Mouse (Mus musculus): ENCODE measurements around the gene Fam160a1. TPM values are rescaled to one million over a fixed set of nuclear protein-coding genes. Genes with fewer than 3 reads are reported as not detected.

The Fam160a1 gene
- polyA plus RNA-seq, 1 experiment from 2014 or later: 7.7 TPM

DNA sequence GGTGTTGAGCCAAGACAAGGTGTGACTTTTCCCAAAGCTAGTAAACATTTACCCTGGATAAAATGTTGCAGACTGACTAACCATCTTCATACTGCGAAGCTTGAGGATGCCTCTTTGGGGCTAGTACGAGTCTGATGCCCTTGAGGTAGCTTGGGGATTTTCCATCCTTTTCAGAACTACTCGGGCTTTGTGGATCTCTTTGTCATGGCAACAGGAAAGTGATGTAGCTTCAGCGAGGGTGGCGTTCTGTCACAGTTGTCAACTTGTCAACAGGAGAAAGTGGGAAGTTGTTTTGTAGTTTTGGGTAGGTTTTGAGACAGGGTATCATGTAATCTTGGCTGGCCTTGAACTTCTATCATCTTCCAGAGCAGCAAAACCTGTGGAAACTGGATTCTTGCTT, 197.7 kb downstream of the Fam160a1 start:
- H3K4me2 ChIP-seq: no peak overlapping the region
- H3K9ac ChIP-seq: no peak overlapping the region
- H3K27me3 ChIP-seq: no peaks in the 10 kb centered on the region
- WGBS: 74% methylated on average over 5 of the region's 5 CpGs
- H3K36me3 ChIP-seq: peaks cover 13% of the 10 kb centered on the region
- H3K27ac ChIP-seq: no peak overlapping the region
- no peaks in the 10 kb centered on the region for H3K9me3 ChIP-seq (replicated peaks)
- no peak for ATAC-seq (replicated peaks; ENCODE audit: insufficient number of reproducible peaks, insufficient read depth, low FRiP score, low read depth)
- no peaks in the 10 kb centered on the region for H3K4me1 ChIP-seq (replicated peaks)
- H3K4me3 ChIP-seq: no peak overlapping the region

GRCm38 (mm10) chr3:85618885-85619284, 198.2 kb downstream of the Fam160a1 start:
- peaks cover 13% of the 10 kb centered on the region for H3K36me3 ChIP-seq

GRCm38 (mm10) chr3:85616389-85616788, 200.7 kb downstream of the Fam160a1 start:
- Histone ChIP-seq H3K27ac (no peak overlapping the region), H3K9ac (no peak overlapping the region), H3K4me1 (replicated peaks) (no peaks in the 10 kb centered on the region), H3K9me3 (replicated peaks) (no peaks in the 10 kb centered on the region), H3K4me2 (no peak overlapping the region), H3K27me3 (no peaks in the 10 kb centered on the region), H3K4me3 (no peak overlapping the region), H3K36me3 (peaks cover 8% of the 10 kb centered on the region)
- WGBS: 96% methylated on average over 1 of the region's 1 CpGs
- no peak for ATAC-seq (replicated peaks; ENCODE audit: insufficient number of reproducible peaks, insufficient read depth, low FRiP score, low read depth)

More at GRCm38 (mm10) chr3:85618885-85619284, 198.2 kb downstream of the Fam160a1 start:
- ATAC-seq (replicated peaks; ENCODE audit: insufficient number of reproducible peaks, insufficient read depth, low FRiP score, low read depth): no peak
- Histone ChIP-seq H3K4me2 (no peak overlapping the region), H3K27ac (no peak overlapping the region), H3K9me3 (replicated peaks) (no peaks in the 10 kb centered on the region), H3K27me3 (no peaks in the 10 kb centered on the region), H3K4me1 (replicated peaks) (no peaks in the 10 kb centered on the region), H3K9ac (no peak overlapping the region), H3K4me3 (no peak overlapping the region)
- WGBS: 81% methylated on average over 6 of the region's 6 CpGs

Other genes with a start within 250 kb of the Fam160a1 start
- 35.3 and 37.6 TPM in 2 replicates for gene Gatb, start 243.2 kb downstream of the Fam160a1 start, polyA plus RNA-seq (2015; fragmentation: Nextera tagmentation; extraction: Ambion mirVana)
- gene Glt28d2, start 70.2 kb upstream of the Fam160a1 start, polyA plus RNA-seq (2015; fragmentation: Nextera tagmentation; extraction: Ambion mirVana): 2.6 and 2.8 TPM in 2 replicates
- gene Gm37240, start 70.2 kb upstream of the Fam160a1 start, polyA plus RNA-seq (2015; fragmentation: Nextera tagmentation; extraction: Ambion mirVana): 12.7 and 14.1 TPM in 2 replicates
- 11.1 and 16.1 TPM in 2 replicates for gene Sh3d19, start 153.8 kb upstream of the Fam160a1 start, polyA plus RNA-seq (2015; fragmentation: Nextera tagmentation; extraction: Ambion mirVana)
- gene Prss48, start 185.2 kb upstream of the Fam160a1 start, polyA plus RNA-seq (2015; fragmentation: Nextera tagmentation; extraction: Ambion mirVana): not detected in 2 replicates

Measured in heart, embryonic 15.5 days (tissue).